Mouse (Mus musculus): ENCODE measurements around the gene Vmn1r205. TPM values are rescaled to one million over a fixed set of nuclear protein-coding genes. Genes with fewer than 3 reads are reported as not detected.
"Not testable (repeated sequence)": the region's sequence is repeated elsewhere in the genome, so short reads cannot be mapped to it uniquely, and the experiment has no call there.

The Vmn1r205 gene
- not detected in 2 replicates for polyA plus RNA-seq (2015; fragmentation: Nextera tagmentation; extraction: Ambion mirVana)

GRCm38 (mm10) chr13:22592900-22593299 is at the start of gene Vmn1r205:
Gene Vmn1r205 (minus strand): TSS chr13:22593000.
- no peaks in the 10 kb centered on the region for H3K9me3 ChIP-seq (replicated peaks)
- H3K27me3 ChIP-seq, result no peaks in the 10 kb centered on the region
- H3K36me3 ChIP-seq (replicated peaks), result no peaks in the 10 kb centered on the region
- no peak within 1 kb of the TSS for H3K27ac ChIP-seq (replicated peaks)
- ATAC-seq (ENCODE audit: insufficient read depth), result no peak
- no peaks in the 10 kb centered on the region for H3K4me1 ChIP-seq (replicated peaks)
- no peak within 1 kb of the TSS for H3K4me3 ChIP-seq (replicated peaks)
- H3K9ac ChIP-seq, result no peak within 1 kb of the TSS
- 56% methylated on average over 3 of the region's 3 CpGs for WGBS (ENCODE audit: insufficient replicate concordance)
- no peak within 1 kb of the TSS for H3K4me2 ChIP-seq

- not testable (repeated sequence) for H3K4me1 ChIP-seq (replicated peaks); H3K27ac ChIP-seq (replicated peaks); H3K9me3 ChIP-seq (replicated peaks); H3K4me2 ChIP-seq; H3K4me3 ChIP-seq (replicated peaks); ATAC-seq (ENCODE audit: insufficient read depth); H3K36me3 ChIP-seq (replicated peaks); H3K9ac ChIP-seq; H3K27me3 ChIP-seq
Measured at GRCm38 (mm10) chr13:22624151-22624550, 31.4 kb upstream of the Vmn1r205 start, which contains the start of gene Vmn1r206. Gene Vmn1r206 (minus strand): TSS chr13:22624251.

GRCm38 (mm10) chr13:22583336-22583735 is 9.5 kb downstream of the Vmn1r205 start:
- not testable (repeated sequence) for ATAC-seq (ENCODE audit: insufficient read depth); H3K27ac ChIP-seq (replicated peaks); H3K36me3 ChIP-seq (replicated peaks); H3K4me1 ChIP-seq (replicated peaks); H3K4me3 ChIP-seq (replicated peaks); H3K27me3 ChIP-seq; H3K9me3 ChIP-seq (replicated peaks); H3K9ac ChIP-seq; H3K4me2 ChIP-seq
- WGBS (ENCODE audit: insufficient replicate concordance), result 62% methylated on average over 14 of the region's 14 CpGs

DNA sequence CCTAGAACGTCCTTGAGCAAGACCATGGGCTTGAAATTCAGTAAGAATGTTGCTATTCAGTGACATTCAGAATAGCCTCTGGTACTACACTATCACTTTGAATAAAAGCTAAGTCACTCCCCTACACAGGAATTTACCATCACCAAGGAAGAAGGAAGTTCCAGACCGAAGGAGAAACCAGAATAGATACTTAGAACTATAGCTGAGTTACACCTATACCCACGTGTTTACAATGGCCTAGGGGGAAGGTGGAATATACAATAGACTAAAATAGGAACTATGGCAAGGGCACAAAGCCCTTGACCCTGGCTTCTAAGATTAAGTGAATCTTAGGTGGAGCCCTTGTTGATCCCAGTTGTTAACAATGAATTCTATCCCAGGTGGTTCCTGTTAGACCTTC is 17.9 kb downstream of the Vmn1r205 start:
- not testable (repeated sequence) for H3K27ac ChIP-seq (replicated peaks); H3K9me3 ChIP-seq (replicated peaks); H3K9ac ChIP-seq; H3K4me3 ChIP-seq (replicated peaks); H3K27me3 ChIP-seq; H3K4me2 ChIP-seq; H3K36me3 ChIP-seq (replicated peaks); H3K4me1 ChIP-seq (replicated peaks); ATAC-seq (ENCODE audit: insufficient read depth)
- WGBS (ENCODE audit: insufficient replicate concordance), result 55% methylated on average over 3 of the region's 3 CpGs

- H3K4me2 ChIP-seq; H3K27ac ChIP-seq (replicated peaks); H3K4me3 ChIP-seq (replicated peaks); H3K4me1 ChIP-seq (replicated peaks); ATAC-seq (ENCODE audit: insufficient read depth); H3K36me3 ChIP-seq (replicated peaks); H3K9me3 ChIP-seq (replicated peaks); H3K27me3 ChIP-seq; H3K9ac ChIP-seq: not testable (repeated sequence)
- 33% methylated on average over 1 of the region's 1 CpGs for WGBS (ENCODE audit: insufficient replicate concordance)
Measured at GRCm38 (mm10) chr13:22552898-22553297, 39.9 kb downstream of the Vmn1r205 start, which contains the start of gene Vmn1r204. Gene Vmn1r204 (plus strand): TSS chr13:22553198.

Other genes with a start within 250 kb of the Vmn1r205 start
- gene Vmn1r198, start 242.6 kb downstream of the Vmn1r205 start, polyA plus RNA-seq (2015; fragmentation: Nextera tagmentation; extraction: Ambion mirVana), result not detected in 2 replicates
- not detected in 2 replicates for gene Vmn1r199, start 213.2 kb downstream of the Vmn1r205 start, polyA plus RNA-seq (2015; fragmentation: Nextera tagmentation; extraction: Ambion mirVana)
- not detected in 2 replicates for gene Vmn1r200, start 202.6 kb downstream of the Vmn1r205 start, polyA plus RNA-seq (2015; fragmentation: Nextera tagmentation; extraction: Ambion mirVana)
- gene Vmn1r201, start 121.1 kb downstream of the Vmn1r205 start, polyA plus RNA-seq (2015; fragmentation: Nextera tagmentation; extraction: Ambion mirVana), result not detected in 2 replicates
- gene Vmn1r202, start 87.6 kb downstream of the Vmn1r205 start, polyA plus RNA-seq (2015; fragmentation: Nextera tagmentation; extraction: Ambion mirVana), result not detected in 2 replicates
- not detected in 2 replicates for gene Vmn1r203, start 74.9 kb downstream of the Vmn1r205 start, polyA plus RNA-seq (2015; fragmentation: Nextera tagmentation; extraction: Ambion mirVana)
- not detected in 2 replicates for gene Vmn1r204, start 39.8 kb downstream of the Vmn1r205 start, polyA plus RNA-seq (2015; fragmentation: Nextera tagmentation; extraction: Ambion mirVana)
- gene Vmn1r206, start 31.3 kb upstream of the Vmn1r205 start, polyA plus RNA-seq (2015; fragmentation: Nextera tagmentation; extraction: Ambion mirVana), result not detected in 2 replicates
- gene Vmn1r207-ps, start 136.6 kb upstream of the Vmn1r205 start, polyA plus RNA-seq (2015; fragmentation: Nextera tagmentation; extraction: Ambion mirVana), result not detected in 2 replicates
- not detected in 2 replicates for gene Vmn1r208, start 184.4 kb upstream of the Vmn1r205 start, polyA plus RNA-seq (2015; fragmentation: Nextera tagmentation; extraction: Ambion mirVana)
- gene Vmn1r209, start 216.7 kb upstream of the Vmn1r205 start, polyA plus RNA-seq (2015; fragmentation: Nextera tagmentation; extraction: Ambion mirVana), result not detected in 2 replicates
- not detected in 2 replicates for gene Vmn1r210, start 238.3 kb upstream of the Vmn1r205 start, polyA plus RNA-seq (2015; fragmentation: Nextera tagmentation; extraction: Ambion mirVana)

Data from liver, embryonic 15.5 days (tissue).